Mouse (Mus musculus) C2C12 (cell line): ENCODE measurements at regions not wholly inside any gene's neighbourhood (a gene's known extent, or its start where the extent isn't known, plus 50 kb on each side); places are given as distances from the start of the nearest gene placed in this dataset.

Source experiments
- H3K27me3 ChIP-seq: one replicate; pipeline ENCODE4 v1.6.1; 2011; ENCODE audit not compliant: control insufficient read depth, insufficient read depth, insufficient read length
- H3K36me3 ChIP-seq: one replicate; pipeline ENCODE4 v1.6.1; 2011; ENCODE audit not compliant: control insufficient read depth, insufficient read depth
- H3K4me3 ChIP-seq: one replicate; pipeline ENCODE4 v1.5.1; 2011; ENCODE audit warnings: mild to moderate bottlenecking, control low read depth; ENCODE audit not compliant: poor library complexity, insufficient read depth, severe bottlenecking
- H3K79me2 ChIP-seq: one replicate; pipeline ENCODE4 v1.6.1; 2011; ENCODE audit not compliant: control insufficient read depth, insufficient read depth
- H3K79me3 ChIP-seq: one replicate; pipeline ENCODE4 v1.6.1; 2011; ENCODE audit warnings: low read depth, control low read depth
- H3ac ChIP-seq: one replicate; pipeline ENCODE3; 2011; ENCODE audit warnings: low read depth; ENCODE audit not compliant: control insufficient read depth, insufficient read length
- CEBPB ChIP-seq: IDR thresholded peaks from one replicate; pipeline ENCODE4 v1.6.1; 2011; ENCODE audit warnings: low read depth, mild to moderate bottlenecking, control low read depth, moderate library complexity
- CTCF ChIP-seq: IDR thresholded peaks from one replicate; pipeline ENCODE4 v1.5.1; 2011; ENCODE audit not compliant: control insufficient read depth, insufficient read depth, insufficient read length
- FOSL1 ChIP-seq: IDR thresholded peaks from one replicate; pipeline ENCODE4 v1.8.0; 2011; ENCODE audit warnings: mild to moderate bottlenecking, low read length; ENCODE audit not compliant: poor library complexity, insufficient read depth, severe bottlenecking
- MAX ChIP-seq: IDR thresholded peaks from one replicate; pipeline ENCODE4 v1.6.1; 2011; ENCODE audit warnings: mild to moderate bottlenecking, control low read depth
- MYOD1 ChIP-seq: IDR thresholded peaks from one replicate; pipeline ENCODE4 v1.6.1; 2011; ENCODE audit warnings: low read depth; ENCODE audit not compliant: control insufficient read depth, insufficient read length
- MYOG ChIP-seq: IDR thresholded peaks from one replicate; pipeline ENCODE4 v1.6.1; 2011; ENCODE audit not compliant: control insufficient read depth, insufficient read length; ENCODE audit errors: extremely low read depth
- USF1 ChIP-seq: IDR thresholded peaks from one replicate; pipeline ENCODE4 v1.6.1; 2011; ENCODE audit warnings: low read depth, mild to moderate bottlenecking, control low read depth, moderate library complexity

GRCm38 (mm10) chr19:21183028-21183427 is 89.0 kb upstream of the Zfand5 start:
- Histone ChIP-seq H3K79me2 (no peaks in the 10 kb centered on the region), H3ac (no peak overlapping the region), H3K4me3 (no peak overlapping the region), H3K79me3 (no peaks in the 10 kb centered on the region), H3K27me3 (no peaks in the 10 kb centered on the region), H3K36me3 (no peaks in the 10 kb centered on the region)
- TF ChIP-seq CTCF (no peak), MYOD1 (no peak), MYOG (no peak), FOSL1 (no peak), MAX (no peak)

DNA sequence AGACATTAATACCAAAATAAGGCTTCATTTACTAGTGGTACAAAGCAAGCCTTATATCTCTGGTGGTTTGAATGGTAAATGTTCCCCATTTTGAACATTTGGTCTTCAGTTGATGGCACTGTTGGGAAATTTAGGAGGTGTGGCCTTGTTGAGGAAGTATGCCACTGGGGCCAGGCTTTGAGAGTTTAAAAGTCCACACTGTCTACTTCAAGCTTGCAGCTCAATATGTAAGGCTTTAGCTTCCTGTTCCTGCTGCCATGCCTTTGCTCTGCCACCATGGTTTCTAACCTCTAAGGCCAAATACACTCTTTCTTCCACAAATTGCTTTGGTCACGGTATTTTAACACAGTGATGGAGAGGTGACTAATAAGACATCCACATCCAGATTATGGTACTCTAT is 92.2 kb upstream of the Zfand5 start:
- Histone ChIP-seq H3K79me3 (no peaks in the 10 kb centered on the region), H3K27me3 (no peaks in the 10 kb centered on the region), H3K36me3 (no peaks in the 10 kb centered on the region), H3K4me3 (no peak overlapping the region), H3K79me2 (no peaks in the 10 kb centered on the region), H3ac (no peak overlapping the region)
- TF ChIP-seq MYOG (no peak), MAX (no peak), USF1 (no peak), MYOD1 (no peak), CTCF (no peak), FOSL1 (no peak), CEBPB (no peak)

GRCm38 (mm10) chr19:21175426-21175831 is 96.6 kb upstream of the Zfand5 start:
- TF ChIP-seq USF1 (no peak), CTCF (no peak), FOSL1 (no peak), MYOG (no peak), MYOD1 (no peak), CEBPB (no peak), MAX (no peak)
- H3ac ChIP-seq = no peak overlapping the region
- no peaks in the 10 kb centered on the region for H3K36me3 ChIP-seq
- no peaks in the 10 kb centered on the region for H3K79me3 ChIP-seq
- no peak overlapping the region for H3K4me3 ChIP-seq
- H3K79me2 ChIP-seq = no peaks in the 10 kb centered on the region
- H3K27me3 ChIP-seq = no peaks in the 10 kb centered on the region

DNA sequence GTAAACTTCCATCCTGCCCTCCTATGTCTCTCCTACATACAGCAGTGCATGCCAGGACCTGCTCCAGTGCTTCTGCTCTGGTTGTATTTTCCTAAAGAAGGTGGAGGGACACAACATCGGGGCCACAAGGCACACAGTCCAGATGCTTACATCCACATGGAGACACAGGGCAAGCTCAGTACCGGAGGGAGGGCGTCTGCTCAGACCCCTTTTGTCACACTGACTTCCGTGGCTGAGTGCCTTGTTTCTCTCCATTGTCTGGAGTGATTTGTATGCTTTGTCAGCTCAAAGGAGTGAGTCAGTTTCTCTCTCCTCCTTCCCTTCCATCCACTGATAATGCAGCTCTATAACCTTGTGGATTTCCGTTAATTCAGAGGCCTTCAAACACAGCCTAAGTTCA is 97.4 kb upstream of the Zfand5 start:
- no peaks in the 10 kb centered on the region for H3K36me3 ChIP-seq
- no peak overlapping the region for H3K4me3 ChIP-seq
- no peaks in the 10 kb centered on the region for H3K79me2 ChIP-seq
- no peaks in the 10 kb centered on the region for H3K27me3 ChIP-seq
- H3K79me3 ChIP-seq = no peaks in the 10 kb centered on the region
- H3ac ChIP-seq = no peak overlapping the region
- TF ChIP-seq USF1 = no peak
- TF ChIP-seq MYOG = no peak
- no peak for TF ChIP-seq CTCF
- no peak for TF ChIP-seq MAX
- TF ChIP-seq MYOD1 = no peak
- no peak for TF ChIP-seq CEBPB
- TF ChIP-seq FOSL1 = no peak

DNA sequence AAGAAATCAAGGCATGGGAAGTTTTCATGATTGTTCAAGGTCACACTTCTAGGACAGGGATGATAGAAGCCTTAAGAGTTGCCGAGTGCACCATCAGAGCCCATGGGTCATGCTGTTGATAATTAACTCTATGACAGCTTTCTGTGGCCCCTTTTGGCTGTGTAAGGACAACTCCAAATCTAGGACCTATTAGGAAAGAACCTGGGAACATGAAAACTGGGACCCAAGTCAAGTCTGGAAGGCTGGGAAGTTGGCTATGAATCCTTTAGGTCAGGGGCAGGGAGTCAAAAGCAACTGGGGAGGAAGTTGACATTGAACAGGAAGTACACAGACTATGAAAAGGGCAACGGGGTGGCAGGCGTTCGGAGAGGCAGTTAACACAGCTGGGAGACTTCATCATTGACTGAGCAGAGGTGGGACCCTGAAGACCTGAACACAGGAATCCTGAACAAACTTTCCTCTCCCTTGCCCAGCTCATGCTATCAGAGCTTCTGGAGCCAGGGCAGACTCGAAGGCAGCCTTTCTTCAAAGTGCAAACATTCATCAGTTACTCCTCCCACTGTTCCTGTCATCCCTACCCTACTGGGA is 98.1 kb upstream of the Zfand5 start:
- H3ac ChIP-seq = no peak overlapping the region
- H3K79me3 ChIP-seq = no peaks in the 10 kb centered on the region
- no peak for TF ChIP-seq CEBPB
- no peak for TF ChIP-seq USF1
- TF ChIP-seq FOSL1 = no peak
- no peak for TF ChIP-seq MYOG
- no peak for TF ChIP-seq MYOD1
- TF ChIP-seq CTCF = no peak
- no peak for TF ChIP-seq MAX
- H3K79me2 ChIP-seq = no peaks in the 10 kb centered on the region
- no peak overlapping the region for H3K4me3 ChIP-seq
- no peaks in the 10 kb centered on the region for H3K27me3 ChIP-seq
- H3K36me3 ChIP-seq = no peaks in the 10 kb centered on the region

DNA sequence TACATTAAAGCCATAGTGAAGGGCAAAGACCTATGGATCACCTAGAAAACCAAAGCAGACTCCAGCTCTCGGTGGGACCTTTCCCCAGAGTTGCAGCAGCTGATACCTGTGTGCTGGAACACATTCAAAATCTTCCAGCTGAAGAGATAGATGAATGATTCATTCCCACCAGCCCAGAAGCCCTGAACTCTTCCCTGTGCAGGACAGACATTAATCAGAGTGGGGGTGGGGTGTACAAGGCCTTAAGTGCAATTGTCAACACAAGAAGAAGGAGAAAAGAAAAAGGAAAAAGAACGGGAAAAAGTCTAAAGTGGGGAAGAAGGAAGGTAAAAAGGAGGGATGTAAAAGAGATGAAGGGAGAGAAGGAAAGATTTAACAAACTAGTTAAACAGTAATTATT is 100.9 kb upstream of the Zfand5 start:
- Histone ChIP-seq H3K79me2 (no peaks in the 10 kb centered on the region), H3ac (no peak overlapping the region), H3K36me3 (no peaks in the 10 kb centered on the region), H3K79me3 (no peaks in the 10 kb centered on the region), H3K4me3 (no peak overlapping the region), H3K27me3 (no peaks in the 10 kb centered on the region)
- TF ChIP-seq CTCF (no peak), MYOD1 (no peak), USF1 (no peak), CEBPB (no peak), MAX (no peak), FOSL1 (no peak), MYOG (no peak)
